In genomic region chr3:104777342-104777741, GRCm38 (mm10) we compare ENCODE assay signal across 8 mouse cellular contexts. TPM values are rescaled to one million over a fixed set of nuclear protein-coding genes. Genes with fewer than 3 reads are reported as not detected.
A peak's percentile ranks its signal among the peaks of the same experiment; 100 is the strongest.
DNase-seq lines count a peak whose midpoint lies in the region; ATAC-seq and TF ChIP-seq lines count a peak whose summit lies in the region.

No protein-coding gene starts in this region.

- peak; percentile 49 for DNase-seq in ovary, postnatal 36 days (ENCODE audit: low spot score)
- no peak for DNase-seq in ovary, postnatal 14 days (ENCODE audit: low spot score)
- peak; percentile 81 for DNase-seq in embryonic facial prominence, embryonic 11.5 days (ENCODE audit: low spot score)
- peak; percentile 76 for DNase-seq in hindbrain, postnatal 0 days (ENCODE audit: low spot score)
- peak; percentile 69 for DNase-seq in mesoderm, embryonic 11.5 days (ENCODE audit: low read depth, low spot score)
- peak; percentile 45 to 55 for DNase-seq in thymus, postnatal 36 days
- DNase-seq in layer of hippocampus, adult 8-10 months (ENCODE audit: low spot score in 2 of 2), result no peak
- DNase-seq in urinary bladder, postnatal 25 days (ENCODE audit: low spot score), result no peak

- peak; percentile 71 for TF ChIP-seq CTCF in hindbrain, postnatal 0 days (IDR thresholded peaks at IDR 0.05; ENCODE audit: low read depth)

- no peaks in the 10 kb centered on the region for H3K36me3 ChIP-seq in embryonic facial prominence, embryonic 11.5 days (replicated peaks; ENCODE audit: control insufficient read depth, insufficient read depth, low read depth, low read length)
- no peaks in the 10 kb centered on the region for H3K36me3 ChIP-seq in hindbrain, postnatal 0 days (ENCODE audit: insufficient read depth, low read length)

- H3K4me3 ChIP-seq in embryonic facial prominence, embryonic 11.5 days (ENCODE audit: low read depth, low read length), result peak overlapping the region; percentile 27
- peak overlapping the region; percentile 32 for H3K4me3 ChIP-seq in hindbrain, postnatal 0 days (ENCODE audit: low read length)

- 1% methylated on average over 20 of the region's 20 CpGs for WGBS in embryonic facial prominence, embryonic 11.5 days
- 2% methylated on average over 20 of the region's 20 CpGs for WGBS in hindbrain, postnatal 0 days

- H3K4me1 ChIP-seq in embryonic facial prominence, embryonic 11.5 days (ENCODE audit: control insufficient read depth, insufficient read depth, low read length), result peaks cover 4% of the 10 kb centered on the region
- peaks cover 5% of the 10 kb centered on the region; the same call in 1 of the 2 replicates for H3K4me1 ChIP-seq in hindbrain, postnatal 0 days (ENCODE audit: insufficient read depth, low read length)

- no peaks in the 10 kb centered on the region for H3K9me3 ChIP-seq in embryonic facial prominence, embryonic 11.5 days (replicated peaks; ENCODE audit: control insufficient read depth, low read length)
- H3K9me3 ChIP-seq in hindbrain, postnatal 0 days (ENCODE audit: low read length), result no peaks in the 10 kb centered on the region

- H3K4me2 ChIP-seq in embryonic facial prominence, embryonic 11.5 days (ENCODE audit: low read depth, low read length), result peak overlapping the region; percentile 74
- H3K4me2 ChIP-seq in hindbrain, postnatal 0 days (ENCODE audit: low read depth, low read length), result peak overlapping the region; percentile 56

- no peak for ATAC-seq in embryonic facial prominence, embryonic 11.5 days (replicated peaks; ENCODE audit: insufficient number of reproducible peaks, low FRiP score, low TSS enrichment, low read depth)
- no peak for ATAC-seq in hindbrain, postnatal 0 days

- no peak overlapping the region for H3K27ac ChIP-seq in embryonic facial prominence, embryonic 11.5 days (replicated peaks; ENCODE audit: low read depth, low read length)
- no peak overlapping the region for H3K27ac ChIP-seq in hindbrain, postnatal 0 days

- H3K27me3 ChIP-seq in embryonic facial prominence, embryonic 11.5 days (ENCODE audit: control insufficient read depth, insufficient read depth, low read length), result peaks cover 40% of the 10 kb centered on the region
- peaks cover 49% of the 10 kb centered on the region for H3K27me3 ChIP-seq in hindbrain, postnatal 0 days (ENCODE audit: insufficient read depth, low read length)

- H3K9ac ChIP-seq in embryonic facial prominence, embryonic 11.5 days (replicated peaks; ENCODE audit: low read length), result peak overlapping the region; percentile 23; the same call in 1 of the 2 replicates
- no peak overlapping the region for H3K9ac ChIP-seq in hindbrain, postnatal 0 days (replicated peaks; ENCODE audit: low read length)

RNA-seq across cellular contexts. Expression of gene Ppm1j, which starts 3.5 kb away (rescaled TPM):
- 1.2 and 2.1 TPM in 2 replicates for polyA plus RNA-seq in embryonic facial prominence, embryonic 11.5 days (2014; fragmentation: Nextera tagmentation; extraction: Ambion mirVana)
- total RNA-seq in hindbrain, postnatal 0 days (2014; rRNA removed), result 0.36 and 0.58 TPM in 2 replicates
- 0.99 and 1.9 TPM in 2 replicates for polyA plus RNA-seq in hindbrain, postnatal 0 days (2015; fragmentation: Nextera tagmentation; extraction: Ambion mirVana)
- 1 to 10 TPM in 1 of 4 experiments, under 1 TPM in 2, not detected in 1; 0.35 to 1.4 (median 0.36) TPM for total RNA-seq in layer of hippocampus, adult 8-10 months (2022)

RNA-seq across cellular contexts. Expression of gene Fam19a3, which starts 4.3 kb away (rescaled TPM):
- polyA plus RNA-seq in embryonic facial prominence, embryonic 11.5 days (2014; fragmentation: Nextera tagmentation; extraction: Ambion mirVana), result 0.13 TPM in 1 of 2 replicates, not detected in the other
- 0.21 TPM in 1 of 2 replicates, not detected in the other for total RNA-seq in hindbrain, postnatal 0 days (2014; rRNA removed)
- not detected in 2 replicates for polyA plus RNA-seq in hindbrain, postnatal 0 days (2015; fragmentation: Nextera tagmentation; extraction: Ambion mirVana)
- total RNA-seq in layer of hippocampus, adult 8-10 months (2022), result under 1 TPM in 2 of 4 experiments, not detected in 2; 0.13 to 0.23 TPM

RNA-seq across cellular contexts. Expression of gene Rhoc, which starts 10.8 kb away (rescaled TPM):
- polyA plus RNA-seq in embryonic facial prominence, embryonic 11.5 days (2014; fragmentation: Nextera tagmentation; extraction: Ambion mirVana), result 127 and 129 TPM in 2 replicates
- 49.9 and 63.4 TPM in 2 replicates for total RNA-seq in hindbrain, postnatal 0 days (2014; rRNA removed)
- 54.8 and 55.7 TPM in 2 replicates for polyA plus RNA-seq in hindbrain, postnatal 0 days (2015; fragmentation: Nextera tagmentation; extraction: Ambion mirVana)
- 10 to 100 TPM; 19.0 to 40.0 (median 30.6) TPM for total RNA-seq in layer of hippocampus, adult 8-10 months (2022)

RNA-seq across cellular contexts. Expression of gene Mov10, which starts 41.0 kb away (rescaled TPM):
- polyA plus RNA-seq in embryonic facial prominence, embryonic 11.5 days (2014; fragmentation: Nextera tagmentation; extraction: Ambion mirVana), result 36.4 and 47.8 TPM in 2 replicates
- total RNA-seq in hindbrain, postnatal 0 days (2014; rRNA removed), result 10.9 and 11.6 TPM in 2 replicates
- polyA plus RNA-seq in hindbrain, postnatal 0 days (2015; fragmentation: Nextera tagmentation; extraction: Ambion mirVana), result 8.0 and 8.9 TPM in 2 replicates
- 10 to 100 TPM; 11.0 to 12.6 (median 11.9) TPM for total RNA-seq in layer of hippocampus, adult 8-10 months (2022)

Comparison
In these comparisons a context has a peak if more than half of its experiments do, and no peak if none do; other contexts are left out.
1. DNase-seq: peak in ovary, postnatal 36 days (single experiment), embryonic facial prominence, embryonic 11.5 days (single experiment), hindbrain, postnatal 0 days (single experiment), mesoderm, embryonic 11.5 days (single experiment) and thymus, postnatal 36 days (2 of 2); none in ovary, postnatal 14 days (single experiment), layer of hippocampus, adult 8-10 months (0 of 2) and urinary bladder, postnatal 25 days (single experiment).